Mouse (Mus musculus) liver, postnatal 0 days (tissue): ENCODE data around the gene Mphosph10. TPM values are rescaled to one million over a fixed set of nuclear protein-coding genes. Genes with fewer than 3 reads are reported as not detected.

Experiments
- ATAC-seq: fragments of 200-750 bp; cut with Nextera tagmentation; 2 replicates; pipeline ENCODE4 v1.8.0; 2017; ENCODE audit warnings: mild to moderate bottlenecking, moderate library complexity
- DNase-seq: peaks from one replicate; pipeline ENCODE4 v3.0.0-alpha.2; 2016
- H3K27ac ChIP-seq: fragments of 300-500 bp; sonication (generic); 2 replicates; pipeline ENCODE4 v1.5.1; 2014; ENCODE audit warnings: antibody characterized with exemption, moderate library complexity, mild to moderate bottlenecking, low read depth
- H3K27me3 ChIP-seq: fragments of 300-500 bp; sonication (generic); 2 replicates; pipeline ENCODE4 v1.6.1; 2014; ENCODE audit warnings: low read length, control low read depth, mixed read lengths; ENCODE audit not compliant: insufficient read depth
- H3K36me3 ChIP-seq: fragments of 300-500 bp; sonication (generic); replicated peaks from 2 replicates; pipeline ENCODE4 v1.6.1; 2014; ENCODE audit warnings: mild to moderate bottlenecking, control low read depth, low read length, moderate library complexity, mixed read lengths; ENCODE audit not compliant: insufficient read depth
- H3K4me1 ChIP-seq: fragments of 300-500 bp; sonication (generic); 2 replicates; pipeline ENCODE4 v1.6.1; 2014; ENCODE audit warnings: antibody characterized with exemption, mild to moderate bottlenecking, control low read depth; ENCODE audit not compliant: insufficient read depth
- H3K4me2 ChIP-seq: fragments of 300-500 bp; sonication (generic); 2 replicates; pipeline ENCODE4 v1.6.1; 2014; ENCODE audit warnings: low read depth, mild to moderate bottlenecking, low read length, moderate library complexity, mixed read lengths
- H3K4me3 ChIP-seq: fragments of 300-500 bp; sonication (generic); 2 replicates; pipeline ENCODE4 v1.5.1; 2014; ENCODE audit warnings: low read depth, low read length
- H3K9ac ChIP-seq: fragments of 300-500 bp; sonication (generic); replicated peaks from 2 replicates; pipeline ENCODE4 v1.6.1; 2014; ENCODE audit warnings: mild to moderate bottlenecking, moderate library complexity
- H3K9me3 ChIP-seq: fragments of 300-500 bp; sonication (generic); 2 replicates; pipeline ENCODE4 v1.6.1; 2016; ENCODE audit warnings: mild to moderate bottlenecking, control low read depth, low read length, mixed read lengths
- CTCF ChIP-seq: sonication (generic); IDR thresholded peaks from 2 replicates; pipeline ENCODE4 v1.5.1; 2016; ENCODE audit warnings: antibody characterized with exemption, low read depth
- EP300 ChIP-seq: IDR thresholded peaks from 2 replicates; pipeline ENCODE4 v1.6.1; 2016; ENCODE audit warnings: antibody characterized with exemption, low read depth, mild to moderate bottlenecking
- WGBS: fragments of 180-500 bp; shearing (Covaris S2); extraction: QIAGEN DNeasy Blood & Tissue Kit; methylation state at CpG from one replicate; pipeline ENCODE4 v1.1.7; 2014; ENCODE audit not compliant: insufficient replicate concordance; 5-methylcytosine and 5-hydroxymethylcytosine counted together
- polyA plus RNA-seq: library from polyadenylated mRNA; unstranded; fragments of >200 nt; fragmentation: Nextera tagmentation; extraction: Ambion mirVana; gene quantifications from 2 replicates; pipeline ENCODE4 v1.2.1, GENCODE M21; 2015

The Mphosph10 gene
- polyA plus RNA-seq, 1 experiment from 2014 or later: 17.0 TPM

DNA sequence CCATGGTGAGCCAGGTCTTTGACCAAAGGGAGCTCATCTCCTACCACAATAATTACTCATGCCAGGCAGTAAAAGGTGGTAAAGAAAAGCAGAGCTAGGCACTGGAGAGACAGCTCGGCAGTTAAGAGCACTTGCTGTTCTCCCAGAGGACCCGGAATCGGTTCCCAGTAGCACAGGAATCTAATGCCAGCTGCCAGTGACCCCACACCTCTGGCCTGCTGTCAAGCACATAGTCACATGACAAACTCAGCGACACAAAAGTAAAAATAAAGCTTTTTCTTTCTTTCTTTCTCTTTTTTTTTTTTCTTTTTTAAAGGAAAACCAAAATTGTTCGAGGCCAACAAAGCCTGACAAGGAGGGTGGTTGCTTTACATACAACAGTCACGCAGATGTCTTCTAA lies 22.2 kb downstream of the Mphosph10 start:
- Histone ChIP-seq H3K27ac (no peak overlapping the region), H3K27me3 (no peaks in the 10 kb centered on the region), H3K4me1 (peaks cover 7% of the 10 kb centered on the region), H3K36me3 (peaks cover 10% of the 10 kb centered on the region; the same call in 1 of the 2 replicates), H3K9ac (no peak overlapping the region), H3K4me2 (no peak overlapping the region), H3K4me3 (no peak overlapping the region), H3K9me3 (no peaks in the 10 kb centered on the region)
- DNase-seq: no peak
- 76% methylated on average over 6 of the region's 6 CpGs for WGBS
- no peak for ATAC-seq
- TF ChIP-seq CTCF (no peak), EP300 (no peak)

DNA sequence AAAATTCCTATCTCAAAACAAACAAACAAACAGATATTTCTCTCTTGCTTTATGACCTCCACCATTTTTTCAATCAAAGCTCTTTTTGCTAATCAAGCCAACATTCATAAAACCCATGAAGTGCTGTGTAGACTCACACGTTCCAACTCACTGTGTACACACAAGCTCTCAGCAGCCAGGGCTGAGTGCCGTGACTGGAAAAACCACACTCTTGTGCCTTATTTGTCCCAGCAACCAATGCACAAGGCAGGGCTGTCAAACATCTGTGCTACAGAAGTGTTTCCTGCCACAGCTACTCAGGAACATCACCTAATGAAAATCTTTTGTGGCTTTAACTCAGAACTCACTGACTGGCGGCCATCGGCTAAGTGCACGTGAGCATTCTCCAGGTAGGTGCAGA lies 26.2 kb downstream of the Mphosph10 start:
- no peak overlapping the region for H3K9ac ChIP-seq
- no peak overlapping the region for H3K4me3 ChIP-seq
- no peak for DNase-seq
- H3K36me3 ChIP-seq: peaks cover 36% of the 10 kb centered on the region
- no peak overlapping the region for H3K4me2 ChIP-seq
- no peaks in the 10 kb centered on the region for H3K27me3 ChIP-seq
- no peak overlapping the region for H3K27ac ChIP-seq
- no peak for TF ChIP-seq CTCF
- TF ChIP-seq EP300: no peak
- WGBS: 81% methylated on average over 5 of the region's 5 CpGs
- no peaks in the 10 kb centered on the region for H3K9me3 ChIP-seq
- H3K4me1 ChIP-seq: no peaks in the 10 kb centered on the region
- no peak for ATAC-seq

DNA sequence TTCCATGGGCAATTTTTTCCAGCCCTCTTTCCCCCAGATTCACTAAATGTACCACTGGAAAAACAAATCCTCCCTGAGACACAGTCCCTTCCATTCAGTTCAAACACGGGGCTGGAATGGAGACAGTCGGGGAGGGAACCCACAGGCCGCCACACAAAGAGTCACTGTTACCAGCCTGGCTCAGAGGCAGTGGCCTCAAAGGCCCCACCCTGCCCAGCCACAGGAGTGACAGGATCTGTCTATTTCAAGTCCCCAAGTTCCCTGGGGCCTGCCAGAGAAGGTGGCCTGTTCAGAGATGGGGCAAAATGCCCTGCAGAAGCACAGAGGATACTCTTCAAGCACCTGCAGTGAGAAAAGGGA lies 31.5 kb downstream of the Mphosph10 start:
- Histone ChIP-seq H3K27ac (no peak overlapping the region), H3K9ac (no peak overlapping the region), H3K4me3 (no peak overlapping the region), H3K4me2 (no peak overlapping the region), H3K27me3 (no peaks in the 10 kb centered on the region), H3K9me3 (no peaks in the 10 kb centered on the region), H3K36me3 (peaks cover 35% of the 10 kb centered on the region), H3K4me1 (no peaks in the 10 kb centered on the region)
- no peak for TF ChIP-seq CTCF
- TF ChIP-seq EP300: no peak
- DNase-seq (no peak), ATAC-seq (no peak)
- 66% methylated on average over 3 of the region's 3 CpGs for WGBS

DNA sequence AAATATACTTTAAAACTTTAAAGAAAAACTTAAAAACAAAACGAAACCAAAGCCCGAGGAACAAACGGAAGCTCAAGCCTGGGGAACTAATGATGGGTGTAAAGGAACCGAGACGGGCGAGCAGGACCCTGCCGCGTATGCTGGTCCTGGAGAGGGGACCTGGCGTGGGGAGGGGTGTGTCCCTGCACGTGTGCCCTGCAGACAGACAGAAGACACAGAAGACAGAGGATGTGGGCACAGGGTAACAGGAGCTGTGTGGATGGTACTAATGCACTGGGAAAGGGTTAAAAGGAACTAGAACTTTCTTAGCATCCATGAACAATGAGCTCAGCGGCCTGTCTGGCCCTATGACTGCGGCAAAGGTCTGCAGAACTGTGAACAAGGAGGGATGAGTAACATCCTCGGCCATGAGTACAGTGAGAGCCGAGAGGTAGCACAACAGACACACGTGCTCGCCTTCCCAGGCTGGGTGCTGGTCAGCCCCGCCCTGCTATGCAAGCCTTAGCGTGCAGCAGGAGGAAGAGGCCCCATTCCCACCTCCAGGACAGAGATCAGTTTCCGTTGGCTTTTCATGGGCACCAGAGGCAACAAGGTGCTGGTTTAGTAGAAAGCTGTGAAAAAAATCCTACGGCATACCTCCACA lies 32.0 kb downstream of the Mphosph10 start:
- TF ChIP-seq EP300 (no peak), CTCF (no peak)
- Histone ChIP-seq H3K27me3 (no peaks in the 10 kb centered on the region), H3K27ac (no peak overlapping the region), H3K36me3 (peaks cover 35% of the 10 kb centered on the region), H3K4me3 (no peak overlapping the region), H3K9ac (no peak overlapping the region), H3K4me2 (no peak overlapping the region), H3K4me1 (no peaks in the 10 kb centered on the region), H3K9me3 (no peaks in the 10 kb centered on the region)
- WGBS: 79% methylated on average over 20 of the region's 20 CpGs
- ATAC-seq (peak; percentile 38; the same call in 1 of the 2 replicates), DNase-seq (no peak)

DNA sequence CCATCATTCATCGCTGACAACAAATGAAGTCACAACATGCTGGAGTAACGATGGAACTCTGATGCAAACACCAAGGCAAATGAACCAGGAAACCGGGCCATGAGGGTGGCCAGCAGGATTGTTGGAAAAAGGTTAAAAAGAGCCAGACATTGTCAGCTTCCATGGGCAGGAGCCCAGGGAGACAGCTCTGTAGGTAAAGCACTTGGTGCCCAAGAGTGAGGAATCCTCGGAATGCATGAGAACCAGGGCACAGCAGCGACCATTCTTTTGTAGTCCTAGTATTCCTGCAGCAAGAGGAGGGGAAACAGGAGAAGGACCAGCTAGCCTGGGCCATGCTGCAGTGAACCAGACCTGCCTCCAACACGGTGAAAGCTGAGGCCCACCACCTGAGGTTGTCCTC lies 33.4 kb downstream of the Mphosph10 start:
- no peak for TF ChIP-seq EP300
- TF ChIP-seq CTCF: no peak
- no peaks in the 10 kb centered on the region for H3K27me3 ChIP-seq
- H3K4me3 ChIP-seq: no peak overlapping the region
- peaks cover 22% of the 10 kb centered on the region for H3K36me3 ChIP-seq
- ATAC-seq (no peak), DNase-seq (no peak)
- H3K9ac ChIP-seq: no peak overlapping the region
- 75% methylated on average over 6 of the region's 6 CpGs for WGBS
- H3K27ac ChIP-seq: no peak overlapping the region
- no peaks in the 10 kb centered on the region for H3K4me1 ChIP-seq
- H3K4me2 ChIP-seq: no peak overlapping the region
- H3K9me3 ChIP-seq: no peaks in the 10 kb centered on the region

DNA sequence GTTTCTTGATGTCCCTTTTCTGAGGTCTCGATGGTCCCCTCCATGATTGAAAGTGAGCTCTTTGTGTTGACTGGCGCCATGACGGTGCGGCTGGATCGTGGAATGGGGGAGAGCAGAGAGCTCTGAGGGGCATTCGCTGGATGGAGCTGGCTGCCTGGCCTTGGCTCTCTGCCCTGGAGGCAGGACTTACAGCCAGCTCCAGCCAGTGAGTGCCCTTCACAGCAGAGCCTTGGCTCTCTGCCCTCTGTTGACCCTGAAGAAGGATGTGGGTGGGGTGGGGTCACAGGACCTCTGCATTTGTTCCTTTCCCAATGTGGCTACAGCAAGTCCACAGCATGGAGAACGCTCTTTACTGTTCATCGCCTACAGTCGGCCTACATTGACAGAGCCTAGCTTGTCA lies 34.7 kb downstream of the Mphosph10 start:
- DNase-seq: peak; percentile 28
- no peak overlapping the region for H3K9ac ChIP-seq

More for the DNA sequence above, 34.7 kb downstream of the Mphosph10 start:
- peak; percentile 48; the same call in 1 of the 2 replicates for ATAC-seq
- 88% methylated on average over 9 of the region's 9 CpGs for WGBS
- TF ChIP-seq CTCF: no peak
- no peak for TF ChIP-seq EP300
- Histone ChIP-seq H3K4me3 (no peak overlapping the region), H3K36me3 (peaks cover 15% of the 10 kb centered on the region; the same call in 1 of the 2 replicates), H3K4me2 (no peak overlapping the region), H3K27me3 (no peaks in the 10 kb centered on the region), H3K9me3 (no peaks in the 10 kb centered on the region), H3K27ac (peak overlapping the region; percentile 61), H3K4me1 (no peaks in the 10 kb centered on the region)
